Mouse (Mus musculus): ENCODE results near the gene Gnat2. TPM values are rescaled to one million over a fixed set of nuclear protein-coding genes. Genes with fewer than 3 reads are reported as not detected.

Gnat2 gene
- total RNA-seq, 2 experiments from 2014 or later: 0.44 TPM; not detected in 1

Other genes starting within 250 kb of the Gnat2 start
- not detected for gene Eps8l3, start 215.6 kb upstream of the Gnat2 start, total RNA-seq (2021)
- 10 to 100 TPM; 80.6 to 81.3 TPM for gene Gstm5, start 197.0 kb upstream of the Gnat2 start, total RNA-seq (2021)
- 10 to 100 TPM; 29.3 to 29.7 TPM for gene Gstm7, start 161.0 kb upstream of the Gnat2 start, total RNA-seq (2021)
- 1 to 10 TPM; 4.9 to 5.3 TPM for gene Gstm6, start 149.0 kb upstream of the Gnat2 start, total RNA-seq (2021)
- gene Gstm3, start 123.5 kb upstream of the Gnat2 start, total RNA-seq (2021): not detected
- gene Gstm2, start 106.3 kb upstream of the Gnat2 start, total RNA-seq (2021): 1 to 10 TPM; 3.2 to 3.8 TPM
- 10 to 100 TPM; 60.4 to 75.2 TPM for gene Gstm1, start 74.8 kb upstream of the Gnat2 start, total RNA-seq (2021)
- gene Gstm4, start 47.9 kb upstream of the Gnat2 start, total RNA-seq (2021): 10 to 100 TPM; 10.3 to 10.9 TPM
- 10 to 100 TPM; 65.3 to 75.4 TPM for gene Ampd2, start 6.1 kb upstream of the Gnat2 start, total RNA-seq (2021)
- gene Gnai3, start 53.4 kb downstream of the Gnat2 start, total RNA-seq (2021): 10 to 100 TPM; 88.6 to 90.4 TPM
- 10 to 100 TPM; 12.1 to 14.0 TPM for gene Gpr61, start 62.1 kb downstream of the Gnat2 start, total RNA-seq (2021)
- 10 to 100 TPM; 23.6 to 25.8 TPM for gene Amigo1, start 93.5 kb downstream of the Gnat2 start, total RNA-seq (2021)
- 10 to 100 TPM; 10.9 to 11.4 TPM for gene Cyb561d1, start 108.4 kb downstream of the Gnat2 start, total RNA-seq (2021)
- gene Atxn7l2, start 118.1 kb downstream of the Gnat2 start, total RNA-seq (2021): 10 to 100 TPM; 33.1 to 34.8 TPM
- gene Sypl2, start 133.9 kb downstream of the Gnat2 start, total RNA-seq (2021): 1 to 10 TPM in 1 of 2 experiments, under 1 TPM in 1; 0.98 to 1.4 TPM
- 10 to 100 TPM; 98.8 to 99.0 TPM for gene Psma5, start 164.1 kb downstream of the Gnat2 start, total RNA-seq (2021)
- 10 to 100 TPM; 90.4 to 93.5 TPM for gene Sort1, start 191.3 kb downstream of the Gnat2 start, total RNA-seq (2021)